14 mouse cellular contexts compared by ENCODE assay signal in genomic region chr2:161042874-161043273, GRCm38 (mm10).
DNase-seq lines count a peak whose midpoint lies in the region; ATAC-seq and TF ChIP-seq lines count a peak whose summit lies in the region.
"Had no signal": no experiment of that assay in that cellular context is flagged by ENCODE, and none has a peak within 500 bp of the region (broad histone marks: within the 10 kb centered on the region; RNA-seq: fewer than 3 reads in every experiment).

No protein-coding gene starts in this region.

- no peaks in the 10 kb centered on the region for H3K9me3 ChIP-seq in intestine, postnatal 0 days (ENCODE audit: control insufficient read depth)
- H3K9me3 ChIP-seq in intestine, embryonic 15.5 days, result no peaks in the 10 kb centered on the region
- H3K9me3 ChIP-seq: limb, embryonic 12.5 days had no signal

- no peak overlapping the region for H3K4me2 ChIP-seq in intestine, postnatal 0 days (replicated peaks; ENCODE audit: low read depth)
- H3K4me2 ChIP-seq in intestine, embryonic 15.5 days (replicated peaks), result no peak overlapping the region
- H3K4me2 ChIP-seq: limb, embryonic 12.5 days had no signal

- no peak for TF ChIP-seq POLR2A in bone marrow, adult 2 months (IDR thresholded peaks at IDR 0.05; ENCODE audit: borderline replicate concordance, control insufficient read depth, low read depth, low read length)

- peaks cover 36% of the 10 kb centered on the region for H3K36me3 ChIP-seq in intestine, postnatal 0 days (ENCODE audit: control insufficient read depth, insufficient read depth)
- H3K36me3 ChIP-seq in intestine, embryonic 15.5 days, result peaks cover 13% of the 10 kb centered on the region; the same call in 1 of the 2 replicates

- no peak for ATAC-seq in intestine, postnatal 0 days
- ATAC-seq in intestine, embryonic 15.5 days, result no peak

- H3K4me1 ChIP-seq in intestine, postnatal 0 days (replicated peaks; ENCODE audit: control insufficient read depth, insufficient read depth, low read length), result no peaks in the 10 kb centered on the region
- H3K4me1 ChIP-seq in intestine, embryonic 15.5 days (replicated peaks), result no peaks in the 10 kb centered on the region
- H3K4me1 ChIP-seq in bone marrow, adult 2 months (ENCODE audit: control insufficient read depth, insufficient read depth, low read length), result no peaks in the 10 kb centered on the region
- H3K4me1 ChIP-seq: limb, embryonic 12.5 days had no signal

- TF ChIP-seq CTCF in intestine, postnatal 0 days (IDR thresholded peaks at IDR 0.05; ENCODE audit: low read depth), result peak; percentile 40
- peak; percentile 35; the same call in 1 of the 2 replicates for TF ChIP-seq CTCF in bone marrow, adult 2 months (IDR thresholded peaks at IDR 0.05; ENCODE audit: control insufficient read depth, insufficient read depth, low read length)

- H3K27ac ChIP-seq in intestine, postnatal 0 days (ENCODE audit: low read depth, low read length), result no peak overlapping the region
- H3K27ac ChIP-seq in intestine, embryonic 15.5 days, result no peak overlapping the region
- no peak overlapping the region for H3K27ac ChIP-seq in bone marrow, adult 2 months (ENCODE audit: control insufficient read depth, insufficient read depth, low read depth, low read length, poor library complexity)
- H3K27ac ChIP-seq: limb, embryonic 12.5 days had no signal

- H3K4me3 ChIP-seq in intestine, postnatal 0 days (ENCODE audit: low read depth, low read length), result no peak overlapping the region
- no peak overlapping the region for H3K4me3 ChIP-seq in intestine, embryonic 15.5 days (replicated peaks)
- H3K4me3 ChIP-seq in bone marrow, adult 2 months (replicated peaks; ENCODE audit: control insufficient read depth, low read depth, low read length), result no peak overlapping the region
- H3K4me3 ChIP-seq: limb, embryonic 12.5 days had no signal

- no peak overlapping the region for H3K9ac ChIP-seq in intestine, postnatal 0 days (ENCODE audit: low read depth, low read length)
- H3K9ac ChIP-seq in intestine, embryonic 15.5 days, result no peak overlapping the region
- H3K9ac ChIP-seq: limb, embryonic 12.5 days had no signal

- H3K27me3 ChIP-seq in intestine, postnatal 0 days (replicated peaks; ENCODE audit: control insufficient read depth, insufficient read depth, low read length), result no peaks in the 10 kb centered on the region
- H3K27me3 ChIP-seq in intestine, embryonic 15.5 days (replicated peaks), result no peaks in the 10 kb centered on the region
- H3K27me3 ChIP-seq: limb, embryonic 12.5 days had no signal

- peak; percentile 16 for DNase-seq in thymus, postnatal 14 days
- no peak for DNase-seq in thymus, postnatal 0 days (ENCODE audit: low spot score)
- no peak for DNase-seq in frontal cortex, adult 2 months (ENCODE audit: extremely low spot score in 1 of 2, low spot score in 1 of 2)
- no peak for DNase-seq in adrenal gland, postnatal 25 days
- DNase-seq: cerebellum, postnatal 36 days; heart, postnatal 36 days; kidney, adult 18-20 months; lung, postnatal 14 days; right cerebral cortex, postnatal 4 days; thymus, adult 2 months had no signal

- 71% methylated on average over 3 of the region's 3 CpGs for WGBS in intestine, postnatal 0 days
- 67% methylated on average over 3 of the region's 3 CpGs for WGBS in intestine, embryonic 15.5 days
- WGBS in bone marrow, adult 2 months, result 76% methylated on average over 3 of the region's 3 CpGs
